16 mouse cellular contexts compared by ENCODE assay signal in genomic region chr14:78288903-78289302, GRCm38 (mm10). TPM values are rescaled to one million over a fixed set of nuclear protein-coding genes. Genes with fewer than 3 reads are reported as not detected.
DNase-seq lines count a peak whose midpoint lies in the region; ATAC-seq and TF ChIP-seq lines count a peak whose summit lies in the region.
"Had no signal": no experiment of that assay in that cellular context is flagged by ENCODE, and none has a peak within 500 bp of the region (broad histone marks: within the 10 kb centered on the region; RNA-seq: fewer than 3 reads in every experiment).

No protein-coding gene starts in this region.

- no peak overlapping the region for H3K4me3 ChIP-seq in neural tube, embryonic 11.5 days (ENCODE audit: low read depth, low read length)
- H3K4me3 ChIP-seq in neural tube, embryonic 15.5 days (replicated peaks) = no peak overlapping the region
- H3K4me3 ChIP-seq in embryonic facial prominence, embryonic 11.5 days (ENCODE audit: low read depth, low read length) = no peak overlapping the region
- no peak overlapping the region for H3K4me3 ChIP-seq in hindbrain, embryonic 12.5 days
- H3K4me3 ChIP-seq in midbrain, postnatal 0 days (ENCODE audit: low read depth, low read length) = no peak overlapping the region

- no peaks in the 10 kb centered on the region for H3K36me3 ChIP-seq in neural tube, embryonic 11.5 days (ENCODE audit: control insufficient read depth, insufficient read depth, low read length)
- no peaks in the 10 kb centered on the region for H3K36me3 ChIP-seq in neural tube, embryonic 15.5 days
- H3K36me3 ChIP-seq in embryonic facial prominence, embryonic 11.5 days (replicated peaks; ENCODE audit: control insufficient read depth, insufficient read depth, low read depth, low read length) = no peaks in the 10 kb centered on the region
- H3K36me3 ChIP-seq in hindbrain, embryonic 12.5 days = no peaks in the 10 kb centered on the region
- no peaks in the 10 kb centered on the region for H3K36me3 ChIP-seq in midbrain, postnatal 0 days (ENCODE audit: insufficient read depth, low read length)

- 17% methylated on average over 5 of the region's 5 CpGs for WGBS in neural tube, embryonic 11.5 days
- WGBS in neural tube, embryonic 15.5 days = 8% methylated on average over 5 of the region's 5 CpGs
- WGBS in embryonic facial prominence, embryonic 11.5 days = 22% methylated on average over 5 of the region's 5 CpGs
- WGBS in hindbrain, embryonic 12.5 days = 9% methylated on average over 5 of the region's 5 CpGs
- 16% methylated on average over 5 of the region's 5 CpGs for WGBS in midbrain, postnatal 0 days

- ATAC-seq in neural tube, embryonic 11.5 days (ENCODE audit: insufficient read depth, low FRiP score, low TSS enrichment) = peak; percentile 74; the same call in 1 of the 2 replicates
- no peak for ATAC-seq in neural tube, embryonic 15.5 days (ENCODE audit: low FRiP score)
- no peak; the same call in 1 of the 2 replicates for ATAC-seq in embryonic facial prominence, embryonic 11.5 days (replicated peaks; ENCODE audit: insufficient number of reproducible peaks, low FRiP score, low TSS enrichment, low read depth)
- ATAC-seq in hindbrain, embryonic 12.5 days (ENCODE audit: low FRiP score) = peak; percentile 90
- ATAC-seq in midbrain, postnatal 0 days (ENCODE audit: low FRiP score) = no peak

- no peaks in the 10 kb centered on the region for H3K9me3 ChIP-seq in neural tube, embryonic 11.5 days (ENCODE audit: control insufficient read depth, low read length)
- no peaks in the 10 kb centered on the region for H3K9me3 ChIP-seq in neural tube, embryonic 15.5 days (replicated peaks)
- H3K9me3 ChIP-seq in embryonic facial prominence, embryonic 11.5 days (replicated peaks; ENCODE audit: control insufficient read depth, low read length) = no peaks in the 10 kb centered on the region
- H3K9me3 ChIP-seq in hindbrain, embryonic 12.5 days (replicated peaks) = no peaks in the 10 kb centered on the region
- H3K9me3 ChIP-seq in midbrain, postnatal 0 days (ENCODE audit: low read length) = no peaks in the 10 kb centered on the region

- H3K4me2 ChIP-seq in neural tube, embryonic 11.5 days (ENCODE audit: low read depth) = no peak overlapping the region
- no peak overlapping the region for H3K4me2 ChIP-seq in neural tube, embryonic 15.5 days
- no peak overlapping the region for H3K4me2 ChIP-seq in embryonic facial prominence, embryonic 11.5 days (ENCODE audit: low read depth, low read length)
- no peak overlapping the region for H3K4me2 ChIP-seq in hindbrain, embryonic 12.5 days (replicated peaks)
- H3K4me2 ChIP-seq in midbrain, postnatal 0 days (ENCODE audit: low read depth, low read length, poor library complexity, severe bottlenecking) = no peak overlapping the region

- H3K4me1 ChIP-seq in neural tube, embryonic 11.5 days (ENCODE audit: control insufficient read depth, insufficient read depth, low read length) = peaks cover 9% of the 10 kb centered on the region; the same call in 1 of the 2 replicates
- H3K4me1 ChIP-seq in neural tube, embryonic 15.5 days = peaks cover 18% of the 10 kb centered on the region
- no peaks in the 10 kb centered on the region for H3K4me1 ChIP-seq in embryonic facial prominence, embryonic 11.5 days (ENCODE audit: control insufficient read depth, insufficient read depth, low read length)
- H3K4me1 ChIP-seq in hindbrain, embryonic 12.5 days = peaks cover 26% of the 10 kb centered on the region
- H3K4me1 ChIP-seq in midbrain, postnatal 0 days (ENCODE audit: insufficient read depth, low read length) = no peaks in the 10 kb centered on the region; the same call in 1 of the 2 replicates

- no peak overlapping the region for H3K27ac ChIP-seq in neural tube, embryonic 11.5 days (ENCODE audit: low read depth, low read length)
- H3K27ac ChIP-seq in neural tube, embryonic 15.5 days (replicated peaks) = no peak overlapping the region
- H3K27ac ChIP-seq in embryonic facial prominence, embryonic 11.5 days (replicated peaks; ENCODE audit: low read depth, low read length) = no peak overlapping the region
- H3K27ac ChIP-seq in hindbrain, embryonic 12.5 days = no peak overlapping the region
- no peak overlapping the region for H3K27ac ChIP-seq in midbrain, postnatal 0 days (ENCODE audit: low read depth, low read length)

- no peak overlapping the region for H3K9ac ChIP-seq in neural tube, embryonic 11.5 days (ENCODE audit: low read length)
- H3K9ac ChIP-seq in neural tube, embryonic 15.5 days (replicated peaks) = no peak overlapping the region
- no peak overlapping the region for H3K9ac ChIP-seq in embryonic facial prominence, embryonic 11.5 days (replicated peaks; ENCODE audit: low read length)
- no peak overlapping the region for H3K9ac ChIP-seq in hindbrain, embryonic 12.5 days
- H3K9ac ChIP-seq in midbrain, postnatal 0 days (replicated peaks; ENCODE audit: low read length, poor library complexity, severe bottlenecking) = no peak overlapping the region

- peak; percentile 59 for DNase-seq in neural tube, embryonic 11.5 days (ENCODE audit: low spot score)
- DNase-seq in embryonic facial prominence, embryonic 11.5 days (ENCODE audit: low spot score) = peak; percentile 22
- peak; percentile 39 for DNase-seq in midbrain, postnatal 0 days (ENCODE audit: low spot score)
- no peak for DNase-seq in urinary bladder, adult 2 months (ENCODE audit: low spot score)
- DNase-seq in heart, postnatal 4 days = no peak
- DNase-seq in cerebellum, adult 8-10 months = no peak
- DNase-seq: adrenal gland, adult 8-10 months; B cell, adult 2 months; cerebellum, postnatal 36 days; gastrocnemius, postnatal 25 days; kidney, adult 11 months; thymus, adult 2 months had no signal

- no peaks in the 10 kb centered on the region for H3K27me3 ChIP-seq in neural tube, embryonic 11.5 days (ENCODE audit: control insufficient read depth, insufficient read depth, low read length)
- 0 out of 2 replicates have a peak, but pooled peaks cover 4% of the 10 kb centered on the region for H3K27me3 ChIP-seq in neural tube, embryonic 15.5 days (replicated peaks)
- no peaks in the 10 kb centered on the region for H3K27me3 ChIP-seq in embryonic facial prominence, embryonic 11.5 days (ENCODE audit: control insufficient read depth, insufficient read depth, low read length)
- peaks cover 13% of the 10 kb centered on the region for H3K27me3 ChIP-seq in hindbrain, embryonic 12.5 days
- no peaks in the 10 kb centered on the region; the same call in 1 of the 2 replicates for H3K27me3 ChIP-seq in midbrain, postnatal 0 days (ENCODE audit: insufficient read depth, low read length)

- TF ChIP-seq CTCF in midbrain, postnatal 0 days (IDR thresholded peaks at IDR 0.05) = no peak

RNA-seq across cellular contexts. Expression of gene Tnfsf11, which starts 18.9 kb away (rescaled TPM):
- 0.27 TPM in 1 of 2 replicates, not detected in the other for polyA plus RNA-seq in neural tube, embryonic 11.5 days (2014; fragmentation: Nextera tagmentation; extraction: Ambion mirVana)
- 0.09 and 1.0 TPM in 2 replicates for polyA plus RNA-seq in neural tube, embryonic 15.5 days (2015; fragmentation: Nextera tagmentation; extraction: Ambion mirVana)
- 0.15 and 0.33 TPM in 2 replicates for polyA plus RNA-seq in embryonic facial prominence, embryonic 11.5 days (2014; fragmentation: Nextera tagmentation; extraction: Ambion mirVana)
- 0.12 TPM in 1 of 2 replicates, not detected in the other for polyA plus RNA-seq in hindbrain, embryonic 12.5 days (2016; fragmentation: Nextera tagmentation; extraction: Ambion mirVana)
- 0.22 and 0.38 TPM in 2 replicates for total RNA-seq in midbrain, postnatal 0 days (2014; rRNA removed)
- 0.14 and 0.21 TPM in 2 replicates for polyA plus RNA-seq in midbrain, postnatal 0 days (2015; fragmentation: Nextera tagmentation; extraction: Ambion mirVana)
- polyA plus RNA-seq in urinary bladder, adult 2 months (2012; rRNA removed) = 0.08 and 0.18 TPM in 2 replicates
- not detected for total RNA-seq in heart, postnatal 4 days (2021)
- total RNA-seq: adrenal gland, adult 8-10 months; gastrocnemius, postnatal 25 days; layer of hippocampus, adult 18-20 months had no signal
- polyA plus RNA-seq: limb, embryonic 11.5 days had no signal

Comparison
In these comparisons a context has a peak if more than half of its experiments do, and no peak if none do; other contexts are left out.
1. ATAC-seq: peak in neural tube, embryonic 11.5 days (single experiment) and hindbrain, embryonic 12.5 days (single experiment); none in neural tube, embryonic 15.5 days (single experiment), embryonic facial prominence, embryonic 11.5 days (single experiment) and midbrain, postnatal 0 days (single experiment).
2. DNase-seq: peak in neural tube, embryonic 11.5 days (single experiment), embryonic facial prominence, embryonic 11.5 days (single experiment) and midbrain, postnatal 0 days (single experiment); none in urinary bladder, adult 2 months (single experiment), heart, postnatal 4 days (single experiment) and cerebellum, adult 8-10 months (single experiment).